Mouse (Mus musculus): ENCODE data around the gene Hnrnph2. TPM values are rescaled to one million over a fixed set of nuclear protein-coding genes. Genes with fewer than 3 reads are reported as not detected.

The Hnrnph2 gene
- polyA plus RNA-seq, 1 experiment from 2014 or later: 138 TPM

GRCm38 (mm10) chrX:134620254-134620865, 19.4 kb downstream of the Hnrnph2 start:
- ATAC-seq (ENCODE audit: insufficient number of reproducible peaks, low FRiP score, low TSS enrichment, low read depth): no peak
- no peaks in the 10 kb centered on the region for H3K9me3 ChIP-seq (replicated peaks)
- H3K9ac ChIP-seq: no peak overlapping the region
- H3K4me1 ChIP-seq: no peaks in the 10 kb centered on the region
- WGBS: 39% methylated on average over 8 of the region's 8 CpGs
- H3K27me3 ChIP-seq: no peaks in the 10 kb centered on the region
- H3K27ac ChIP-seq (replicated peaks): no peak overlapping the region
- H3K4me2 ChIP-seq (replicated peaks): no peak overlapping the region
- no peak overlapping the region for H3K4me3 ChIP-seq (replicated peaks)
- no peaks in the 10 kb centered on the region for H3K36me3 ChIP-seq

- no peaks in the 10 kb centered on the region for H3K4me1 ChIP-seq
- no peak overlapping the region for H3K27ac ChIP-seq (replicated peaks)
- ATAC-seq (ENCODE audit: insufficient number of reproducible peaks, low FRiP score, low TSS enrichment, low read depth): no peak
- H3K9ac ChIP-seq: no peak overlapping the region
- WGBS: 64% methylated on average over 3 of the region's 3 CpGs
- no peaks in the 10 kb centered on the region for H3K27me3 ChIP-seq
- H3K4me2 ChIP-seq (replicated peaks): no peak overlapping the region
- H3K4me3 ChIP-seq (replicated peaks): no peak overlapping the region
- H3K9me3 ChIP-seq (replicated peaks): no peaks in the 10 kb centered on the region
- H3K36me3 ChIP-seq: no peaks in the 10 kb centered on the region
Observed at GRCm38 (mm10) chrX:134621685-134622084, 20.7 kb downstream of the Hnrnph2 start.

GRCm38 (mm10) chrX:134623350-134623749, 22.4 kb downstream of the Hnrnph2 start:
- 83% methylated on average over 4 of the region's 4 CpGs for WGBS
- Histone ChIP-seq H3K4me3 (replicated peaks) (no peak overlapping the region), H3K4me2 (replicated peaks) (no peak overlapping the region), H3K9ac (no peak overlapping the region), H3K9me3 (replicated peaks) (no peaks in the 10 kb centered on the region), H3K27ac (replicated peaks) (no peak overlapping the region), H3K4me1 (no peaks in the 10 kb centered on the region), H3K27me3 (no peaks in the 10 kb centered on the region), H3K36me3 (no peaks in the 10 kb centered on the region)
- ATAC-seq (ENCODE audit: insufficient number of reproducible peaks, low FRiP score, low TSS enrichment, low read depth): no peak

GRCm38 (mm10) chrX:134628200-134628599, 27.2 kb downstream of the Hnrnph2 start:
- Histone ChIP-seq H3K9me3 (replicated peaks) (no peaks in the 10 kb centered on the region), H3K4me2 (replicated peaks) (no peak overlapping the region), H3K4me3 (replicated peaks) (no peak overlapping the region), H3K4me1 (no peaks in the 10 kb centered on the region), H3K27me3 (no peaks in the 10 kb centered on the region), H3K9ac (no peak overlapping the region), H3K27ac (replicated peaks) (no peak overlapping the region), H3K36me3 (no peaks in the 10 kb centered on the region)
- ATAC-seq (ENCODE audit: insufficient number of reproducible peaks, low FRiP score, low TSS enrichment, low read depth): no peak
- 76% methylated on average over 2 of the region's 2 CpGs for WGBS

GRCm38 (mm10) chrX:134632710-134633109, 31.7 kb downstream of the Hnrnph2 start:
- no peak overlapping the region for H3K4me2 ChIP-seq (replicated peaks)
- H3K27ac ChIP-seq (replicated peaks): no peak overlapping the region
- no peaks in the 10 kb centered on the region for H3K4me1 ChIP-seq
- H3K36me3 ChIP-seq: no peaks in the 10 kb centered on the region
- no peaks in the 10 kb centered on the region for H3K9me3 ChIP-seq (replicated peaks)
- ATAC-seq (ENCODE audit: insufficient number of reproducible peaks, low FRiP score, low TSS enrichment, low read depth): no peak
- H3K4me3 ChIP-seq (replicated peaks): no peak overlapping the region
- no peak overlapping the region for H3K9ac ChIP-seq
- no peaks in the 10 kb centered on the region for H3K27me3 ChIP-seq
- WGBS: 83% methylated on average over 5 of the region's 5 CpGs

- H3K27ac ChIP-seq (replicated peaks): no peak overlapping the region
- H3K36me3 ChIP-seq: no peaks in the 10 kb centered on the region
- no peaks in the 10 kb centered on the region for H3K27me3 ChIP-seq
- H3K4me1 ChIP-seq: no peaks in the 10 kb centered on the region
- H3K9ac ChIP-seq: no peak overlapping the region
- 48% methylated on average over 3 of the region's 3 CpGs for WGBS
- H3K4me3 ChIP-seq (replicated peaks): no peak overlapping the region
- H3K9me3 ChIP-seq (replicated peaks): no peaks in the 10 kb centered on the region
- no peak for ATAC-seq (ENCODE audit: insufficient number of reproducible peaks, low FRiP score, low TSS enrichment, low read depth)
- no peak overlapping the region for H3K4me2 ChIP-seq (replicated peaks)
Observed at GRCm38 (mm10) chrX:134635111-134635510, 34.1 kb downstream of the Hnrnph2 start.

GRCm38 (mm10) chrX:134635860-134636259, 34.9 kb downstream of the Hnrnph2 start:
- Histone ChIP-seq H3K4me2 (replicated peaks) (no peak overlapping the region), H3K27ac (replicated peaks) (no peak overlapping the region), H3K9ac (no peak overlapping the region), H3K4me3 (replicated peaks) (no peak overlapping the region), H3K36me3 (no peaks in the 10 kb centered on the region), H3K4me1 (no peaks in the 10 kb centered on the region), H3K27me3 (no peaks in the 10 kb centered on the region), H3K9me3 (replicated peaks) (no peaks in the 10 kb centered on the region)
- WGBS: 54% methylated on average over 3 of the region's 3 CpGs
- ATAC-seq (ENCODE audit: insufficient number of reproducible peaks, low FRiP score, low TSS enrichment, low read depth): no peak

- no peaks in the 10 kb centered on the region for H3K36me3 ChIP-seq
- H3K4me3 ChIP-seq (replicated peaks): no peak overlapping the region
- no peaks in the 10 kb centered on the region for H3K9me3 ChIP-seq (replicated peaks)
- no peak overlapping the region for H3K9ac ChIP-seq
- no peak overlapping the region for H3K27ac ChIP-seq (replicated peaks)
- ATAC-seq (ENCODE audit: insufficient number of reproducible peaks, low FRiP score, low TSS enrichment, low read depth): no peak
- H3K27me3 ChIP-seq: no peaks in the 10 kb centered on the region
- no peak overlapping the region for H3K4me2 ChIP-seq (replicated peaks)
- no peaks in the 10 kb centered on the region for H3K4me1 ChIP-seq
- WGBS: 58% methylated on average over 10 of the region's 10 CpGs
Observed at GRCm38 (mm10) chrX:134641000-134641760, 40.2 kb downstream of the Hnrnph2 start.

- Histone ChIP-seq H3K4me2 (replicated peaks) (no peak overlapping the region), H3K4me1 (no peaks in the 10 kb centered on the region), H3K9me3 (replicated peaks) (no peaks in the 10 kb centered on the region), H3K4me3 (replicated peaks) (no peak overlapping the region), H3K36me3 (no peaks in the 10 kb centered on the region), H3K9ac (no peak overlapping the region), H3K27me3 (no peaks in the 10 kb centered on the region), H3K27ac (replicated peaks) (no peak overlapping the region)
- no peak for ATAC-seq (ENCODE audit: insufficient number of reproducible peaks, low FRiP score, low TSS enrichment, low read depth)
- 81% methylated on average over 1 of the region's 1 CpGs for WGBS
Observed at GRCm38 (mm10) chrX:134646338-134646737, 45.4 kb downstream of the Hnrnph2 start.

- Histone ChIP-seq H3K27me3 (no peaks in the 10 kb centered on the region), H3K4me1 (no peaks in the 10 kb centered on the region), H3K36me3 (no peaks in the 10 kb centered on the region), H3K4me2 (replicated peaks) (no peak overlapping the region), H3K27ac (replicated peaks) (no peak overlapping the region; the same call in 1 of the 2 replicates), H3K9ac (no peak overlapping the region), H3K9me3 (replicated peaks) (no peaks in the 10 kb centered on the region), H3K4me3 (replicated peaks) (no peak overlapping the region)
- WGBS: 59% methylated on average over 8 of the region's 8 CpGs
- no peak for ATAC-seq (ENCODE audit: insufficient number of reproducible peaks, low FRiP score, low TSS enrichment, low read depth)
Observed at GRCm38 (mm10) chrX:134647421-134647820, 46.4 kb downstream of the Hnrnph2 start.

GRCm38 (mm10) chrX:134648031-134648692, 47.2 kb downstream of the Hnrnph2 start:
- no peaks in the 10 kb centered on the region for H3K4me1 ChIP-seq
- no peaks in the 10 kb centered on the region for H3K27me3 ChIP-seq
- WGBS: 20% methylated on average over 11 of the region's 11 CpGs
- no peak overlapping the region for H3K4me2 ChIP-seq (replicated peaks)
- no peak overlapping the region for H3K27ac ChIP-seq (replicated peaks)
- H3K36me3 ChIP-seq: no peaks in the 10 kb centered on the region
- no peak overlapping the region for H3K4me3 ChIP-seq (replicated peaks)
- H3K9ac ChIP-seq: no peak overlapping the region
- no peaks in the 10 kb centered on the region for H3K9me3 ChIP-seq (replicated peaks)
- no peak; the same call in 1 of the 2 replicates for ATAC-seq (ENCODE audit: insufficient number of reproducible peaks, low FRiP score, low TSS enrichment, low read depth)

Measured in embryonic facial prominence, embryonic 15.5 days (tissue).